Mouse (Mus musculus): ENCODE results near the gene Cdx2. TPM values are rescaled to one million over a fixed set of nuclear protein-coding genes. Genes with fewer than 3 reads are reported as not detected.

The Cdx2 gene
- total RNA-seq (2023): not detected in 2 replicates

GRCm38 (mm10) chr5:147306638-147307397 lies at the start of gene Cdx2:
Cdx2 (minus strand) TSS chr5:147307270.

DNA sequence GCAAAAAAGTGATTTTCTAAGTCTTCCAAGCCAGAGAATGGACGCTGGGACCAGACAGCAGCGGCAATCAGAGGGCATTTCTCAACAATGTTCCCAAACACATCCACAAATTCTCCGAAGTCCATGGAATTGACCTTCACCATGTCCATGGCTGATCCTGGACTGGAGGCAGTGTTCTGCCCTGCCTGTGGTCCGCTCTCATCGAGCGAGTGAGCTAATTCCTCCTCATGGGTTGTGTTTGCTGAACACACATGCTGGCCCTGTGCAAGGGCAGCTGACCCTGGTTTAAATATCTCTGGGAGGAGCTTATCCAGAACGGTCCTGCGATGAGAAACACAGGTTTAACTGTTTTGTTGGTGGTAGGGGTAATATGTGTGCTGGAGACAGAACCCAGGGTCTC lies 15.1 kb upstream of the Cdx2 start, which contains the start of gene Urad:
TSS of gene Urad (minus strand) at position 258 of the 400 bp plus-strand sequence.

DNA sequence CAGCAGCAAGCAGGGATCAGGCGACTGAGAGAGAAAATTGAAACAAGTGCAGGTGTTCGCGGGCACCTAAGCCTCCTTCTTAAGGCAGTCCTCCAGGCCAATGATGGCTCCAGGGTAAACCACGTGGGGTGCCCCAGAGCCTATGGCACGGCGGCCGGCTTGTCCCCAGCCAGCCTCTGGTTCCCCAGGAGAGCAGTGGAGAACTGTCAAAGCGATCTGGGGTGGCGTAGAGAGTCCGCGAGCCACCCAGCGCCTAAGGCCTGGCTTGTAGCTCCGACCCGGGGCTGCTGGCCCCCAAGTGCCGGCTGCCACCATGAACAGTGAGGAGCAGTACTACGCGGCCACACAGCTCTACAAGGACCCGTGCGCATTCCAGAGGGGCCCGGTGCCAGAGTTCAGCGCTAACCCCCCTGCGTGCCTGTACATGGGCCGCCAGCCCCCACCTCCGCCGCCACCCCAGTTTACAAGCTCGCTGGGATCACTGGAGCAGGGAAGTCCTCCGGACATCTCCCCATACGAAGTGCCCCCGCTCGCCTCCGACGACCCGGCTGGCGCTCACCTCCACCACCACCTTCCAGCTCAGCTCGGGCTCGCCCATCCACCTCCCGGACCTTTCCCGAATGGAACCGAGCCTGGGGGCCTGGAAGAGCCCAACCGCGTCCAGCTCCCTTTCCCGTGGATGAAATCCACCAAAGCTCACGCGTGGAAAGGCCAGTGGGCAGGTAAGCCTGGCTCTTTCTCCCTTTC lies 37.0 kb downstream of the Cdx2 start, which contains the start of gene Pdx1:
TSS of gene Pdx1 (plus strand) at position 34 of the 747 bp plus-strand sequence.

Other genes with a start within 250 kb of the Cdx2 start
- 3.2 and 4.2 TPM in 2 replicates for gene Lnx2, start 230.7 kb downstream of the Cdx2 start, total RNA-seq (2023)
- 51.9 and 57.2 TPM in 2 replicates for gene Polr1d, start 230.2 kb downstream of the Cdx2 start, total RNA-seq (2023)
- gene Gsx1, start 118.6 kb downstream of the Cdx2 start, total RNA-seq (2023): not detected in 2 replicates
- not detected in 2 replicates for gene Pdx1, start 37.3 kb downstream of the Cdx2 start, total RNA-seq (2023)
- not detected in 2 replicates for gene Urad, start 15.2 kb upstream of the Cdx2 start, total RNA-seq (2023)
- 3.3 and 3.4 TPM in 2 replicates for gene Flt3, start 93.2 kb upstream of the Cdx2 start, total RNA-seq (2023)
- 157 and 196 TPM in 2 replicates for gene Pan3, start 122.9 kb upstream of the Cdx2 start, total RNA-seq (2023)

Data from neutrophil, adult 65 days (primary cell).